Mouse (Mus musculus): ENCODE measurements at regions not wholly inside any gene's neighbourhood (a gene's known extent, or its start where the extent isn't known, plus 50 kb on each side); places are given as distances from the start of the nearest gene placed in this dataset.
A peak's percentile ranks its signal among the peaks of the same experiment; 100 is the strongest.
"Not testable (repeated sequence)": the region's sequence is repeated elsewhere in the genome, so short reads cannot be mapped to it uniquely, and the experiment has no call there.

- peak; percentile 93 to 95 for DNase-seq
Measured at GRCm38 (mm10) chr1:51596935-51597820, 119.0 kb upstream of the Nabp1 start.

DNA sequence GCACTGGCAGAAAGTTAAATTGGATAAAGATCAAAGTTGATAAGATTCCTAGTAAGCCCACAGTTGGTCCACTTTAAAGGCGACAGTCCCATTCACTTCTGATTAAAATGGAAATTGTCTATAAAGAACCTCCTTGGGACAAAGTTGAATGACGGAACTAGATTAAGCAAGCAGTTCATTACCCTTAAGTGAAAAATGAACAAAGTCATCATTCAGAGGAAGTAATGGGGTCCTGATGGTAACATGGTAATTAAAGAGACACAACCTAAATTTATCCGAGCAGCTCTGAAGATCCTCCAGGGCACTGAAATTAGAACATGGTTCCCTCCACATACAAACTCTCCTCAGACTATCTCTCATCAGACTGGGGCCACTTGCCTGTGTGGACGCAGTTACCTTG, 116.4 kb upstream of the Nabp1 start:
- DNase-seq: no peak

DNA sequence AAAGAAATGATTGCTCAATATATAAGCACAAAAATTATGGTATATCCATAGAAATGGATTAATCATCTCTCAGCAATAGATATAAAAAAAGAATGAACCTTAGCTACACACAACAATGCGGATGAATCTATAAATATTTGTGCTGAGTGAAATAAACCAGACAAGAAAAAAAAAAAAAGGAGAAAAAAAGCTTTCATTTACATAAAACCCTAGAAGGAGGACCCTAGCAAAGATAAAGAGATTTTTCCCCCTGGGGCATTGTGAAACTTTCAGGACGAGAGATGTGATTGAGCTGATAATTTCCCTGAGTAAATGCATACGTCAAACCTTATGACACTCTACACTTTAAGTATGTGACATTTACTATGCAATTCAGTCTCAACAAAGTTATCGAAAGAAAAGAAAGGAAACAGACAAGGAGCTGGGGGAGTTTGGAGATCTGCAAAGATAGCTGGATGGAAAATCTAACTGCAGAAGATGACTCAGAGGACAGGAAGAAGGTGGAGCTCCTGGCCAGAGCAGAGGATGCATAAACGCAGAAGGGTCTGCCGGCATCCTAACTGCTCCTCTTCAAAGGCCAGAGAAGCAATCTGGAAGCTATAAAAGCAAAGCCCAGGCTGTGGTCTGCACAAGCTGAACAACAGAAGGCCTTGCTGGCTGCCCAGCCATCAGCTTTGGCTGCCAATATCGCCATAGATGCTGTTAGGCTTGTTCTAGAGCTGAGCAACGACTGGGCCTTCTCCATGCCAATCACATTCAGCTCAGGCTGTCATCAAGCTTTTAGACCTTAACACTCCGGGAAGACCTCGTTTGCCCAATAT, 115.6 kb upstream of the Nabp1 start:
- DNase-seq: peak; percentile 59 to 60

DNA sequence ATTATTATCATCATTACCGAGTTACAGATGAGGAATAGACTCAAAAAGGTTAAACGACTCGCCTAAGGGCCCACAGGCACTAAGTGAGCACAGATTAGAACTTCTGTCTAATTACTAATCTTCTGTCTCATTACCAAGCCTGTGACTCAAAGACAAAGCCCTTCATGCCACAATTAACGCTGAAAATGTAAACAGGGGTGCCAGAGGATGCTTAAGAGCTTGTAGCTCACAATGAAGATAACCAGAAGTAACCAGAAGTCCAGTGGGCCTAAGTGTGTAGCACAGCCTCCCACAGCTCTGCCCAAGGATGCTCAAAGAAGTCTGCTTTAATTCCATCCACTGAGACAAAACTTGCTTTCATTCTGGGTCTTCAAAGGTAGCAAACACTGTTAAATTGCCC, 113.7 kb upstream of the Nabp1 start:
- DNase-seq: no peak

- DNase-seq: no peak
Measured at GRCm38 (mm10) chr1:51590606-51591400, 112.6 kb upstream of the Nabp1 start.

- DNase-seq: no peak
Measured at GRCm38 (mm10) chr1:51584925-51585424, 106.8 kb upstream of the Nabp1 start.

DNA sequence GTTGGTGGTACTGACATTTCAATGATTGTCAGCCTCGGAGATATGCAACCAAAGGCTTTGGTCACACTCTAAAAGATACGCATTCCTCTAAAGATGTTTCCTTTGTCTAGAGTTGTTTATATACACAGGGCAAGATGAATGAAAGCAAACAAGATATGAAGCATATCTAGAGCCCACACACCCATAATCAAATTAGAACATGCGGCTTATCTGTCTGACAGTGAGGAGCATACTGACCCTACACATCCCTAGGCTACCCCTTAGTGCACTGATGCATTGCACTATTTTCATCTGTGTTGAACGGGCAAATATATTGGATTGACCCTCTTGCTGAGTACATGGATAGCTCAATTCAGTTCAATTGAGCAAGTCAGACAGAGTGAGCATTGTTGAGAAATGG, 105.6 kb upstream of the Nabp1 start:
- no peak for DNase-seq

DNA sequence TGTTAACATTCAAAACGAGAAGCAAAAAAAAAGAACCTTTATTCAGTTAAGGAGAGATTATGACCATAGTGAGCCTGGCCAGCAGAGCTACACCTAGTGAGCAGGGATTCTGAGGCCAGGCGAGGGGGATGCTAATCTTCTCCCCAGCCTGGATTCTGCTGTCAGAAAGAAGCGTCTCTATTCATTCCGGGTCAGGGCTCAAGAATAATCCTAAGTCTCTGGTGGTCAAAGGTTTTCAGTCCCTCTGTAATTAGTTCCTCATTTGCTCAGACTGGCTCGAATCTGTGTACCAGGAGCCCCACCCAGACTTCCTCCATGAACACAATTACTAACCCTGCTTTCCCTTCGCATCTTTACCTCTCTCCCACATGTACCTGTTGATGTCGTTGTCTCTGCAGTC, 101.8 kb upstream of the Nabp1 start:
- no peak for DNase-seq

- no peak for DNase-seq
Measured at GRCm38 (mm10) chr1:51577701-51578100, 99.5 kb upstream of the Nabp1 start.

DNA sequence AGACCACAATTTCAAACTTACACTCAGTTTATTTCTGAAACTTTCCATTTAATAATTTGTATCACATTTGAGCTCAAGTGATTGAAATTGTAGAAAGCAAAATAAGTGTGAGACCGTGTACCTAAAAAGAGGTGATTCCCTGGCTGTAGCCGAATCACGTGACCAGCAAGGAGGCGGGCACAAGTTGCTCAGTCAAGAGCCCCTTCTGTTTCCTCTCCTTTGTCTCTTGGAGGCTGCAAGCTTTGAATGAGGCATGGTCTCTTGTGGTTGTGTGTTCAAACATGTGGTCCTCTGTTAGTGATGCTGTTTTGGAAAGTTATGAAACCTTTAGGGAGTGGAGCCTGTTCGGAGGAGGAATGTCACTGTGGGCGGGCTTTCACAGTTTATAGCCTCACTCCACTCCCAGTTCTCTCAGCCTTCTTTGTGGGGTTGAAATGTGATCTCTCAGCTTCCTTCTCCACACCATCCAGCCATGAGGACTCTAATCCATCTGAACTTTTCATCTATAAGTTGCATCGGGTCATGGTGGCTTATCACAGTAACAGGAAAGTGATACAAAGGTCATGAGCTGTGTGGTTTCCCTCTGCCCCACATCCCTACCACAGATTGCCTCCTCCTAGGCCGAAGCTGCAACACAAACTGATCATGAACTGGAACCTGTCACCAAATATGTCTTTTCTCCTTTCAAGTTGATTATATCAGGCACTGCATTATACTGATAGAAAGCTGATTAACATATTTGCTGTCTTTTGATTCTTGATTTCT, 94.3 kb upstream of the Nabp1 start:
- no peak for DNase-seq

- no peak for DNase-seq
Measured at GRCm38 (mm10) chr1:51569625-51570024, 91.4 kb upstream of the Nabp1 start.

DNA sequence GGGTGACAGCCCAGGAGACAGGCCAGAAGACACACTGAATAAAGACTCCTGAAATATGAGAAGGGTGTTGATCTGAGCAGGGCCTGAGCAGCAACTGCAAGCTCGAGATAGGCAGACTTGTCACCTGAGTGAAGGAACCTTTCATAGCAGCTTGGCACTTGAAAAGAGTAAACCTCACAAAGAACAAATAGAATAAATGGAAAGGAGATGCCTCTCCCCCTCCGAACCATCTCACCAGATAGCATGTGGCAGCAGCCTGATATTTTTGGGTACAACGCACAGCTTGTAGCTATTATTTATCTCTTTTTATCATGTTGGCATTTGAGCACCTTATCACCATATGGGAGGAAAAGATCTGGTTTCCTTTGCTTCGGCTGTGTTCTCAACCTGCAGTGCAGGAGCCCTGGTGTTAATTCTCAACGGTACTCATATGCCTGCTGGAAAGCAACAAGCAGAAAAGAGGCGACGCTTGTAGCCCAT, 88.0 kb upstream of the Nabp1 start:
- DNase-seq: no peak

DNA sequence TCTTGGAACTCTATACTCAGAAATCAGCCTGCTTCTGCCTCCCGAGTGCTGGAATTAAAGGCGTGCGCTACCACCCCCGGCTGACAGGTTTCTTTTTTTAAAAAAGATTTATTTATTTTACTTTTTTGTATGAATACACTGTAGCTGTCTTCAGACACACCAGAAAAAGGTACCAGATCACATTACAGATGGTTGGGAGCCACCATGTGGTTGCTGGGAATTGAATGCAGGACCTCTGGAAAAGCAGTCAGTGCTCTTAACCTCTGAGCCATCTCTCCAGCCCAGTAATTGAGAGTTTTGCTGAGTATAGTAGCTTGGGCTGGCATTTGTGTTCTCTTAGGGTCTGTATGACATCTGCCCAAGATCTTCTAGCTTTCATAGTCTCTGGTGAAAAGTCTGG, 78.4 kb upstream of the Nabp1 start:
- not testable (repeated sequence) for DNase-seq

- DNase-seq: no peak
Measured at GRCm38 (mm10) chr1:51553738-51554137, 75.5 kb upstream of the Nabp1 start.

- DNase-seq: no peak
Measured at GRCm38 (mm10) chr1:51551624-51552023, 73.4 kb upstream of the Nabp1 start.

DNA sequence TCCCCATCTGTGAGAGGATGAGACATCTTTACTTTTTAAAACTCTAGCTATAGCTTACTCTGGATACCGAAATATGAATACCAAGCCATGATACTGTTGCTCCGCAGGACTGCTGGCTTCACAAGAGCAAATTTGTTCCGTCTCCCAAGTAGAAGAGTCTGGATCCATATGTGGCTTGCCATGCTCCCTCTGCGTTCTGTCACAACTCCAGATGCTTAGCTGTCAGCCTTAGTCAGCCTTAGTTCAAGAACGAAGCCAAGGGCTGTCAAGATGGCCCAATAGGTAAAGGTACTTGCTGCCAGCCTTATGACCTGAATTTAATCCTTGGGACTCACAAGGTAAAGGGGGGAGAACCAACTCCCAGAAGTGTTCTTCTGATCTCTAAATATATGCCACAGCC, 64.6 kb upstream of the Nabp1 start:
- DNase-seq: peak; percentile 13 to 14

- DNase-seq: peak in 1 of 2 experiments; percentile 28
Measured at GRCm38 (mm10) chr1:51539634-51540033, 61.4 kb upstream of the Nabp1 start.

GRCm38 (mm10) chr1:51538836-51539235, 60.6 kb upstream of the Nabp1 start:
- DNase-seq: no peak

GRCm38 (mm10) chr1:51537765-51538360, 59.6 kb upstream of the Nabp1 start:
- no peak for DNase-seq

GRCm38 (mm10) chr1:51536076-51536475, 57.9 kb upstream of the Nabp1 start:
- DNase-seq: no peak

DNA sequence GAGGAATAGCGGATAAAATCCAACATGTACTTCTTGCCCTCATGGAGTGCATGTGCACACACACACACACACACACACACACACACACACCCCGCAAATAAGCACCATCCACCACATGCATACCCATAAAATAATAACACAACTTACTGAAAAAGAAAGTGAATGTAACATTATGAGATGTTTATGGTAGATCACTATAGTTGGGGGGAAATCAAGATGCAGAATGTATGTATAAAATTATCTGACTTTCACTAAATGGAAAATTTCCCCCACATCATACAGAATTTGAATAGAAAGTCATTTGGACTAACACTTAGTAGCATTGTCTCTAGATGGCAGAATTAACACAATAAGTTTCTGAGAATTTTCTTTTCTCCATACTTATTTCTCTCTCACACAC, 57.2 kb upstream of the Nabp1 start:
- DNase-seq: no peak

DNA sequence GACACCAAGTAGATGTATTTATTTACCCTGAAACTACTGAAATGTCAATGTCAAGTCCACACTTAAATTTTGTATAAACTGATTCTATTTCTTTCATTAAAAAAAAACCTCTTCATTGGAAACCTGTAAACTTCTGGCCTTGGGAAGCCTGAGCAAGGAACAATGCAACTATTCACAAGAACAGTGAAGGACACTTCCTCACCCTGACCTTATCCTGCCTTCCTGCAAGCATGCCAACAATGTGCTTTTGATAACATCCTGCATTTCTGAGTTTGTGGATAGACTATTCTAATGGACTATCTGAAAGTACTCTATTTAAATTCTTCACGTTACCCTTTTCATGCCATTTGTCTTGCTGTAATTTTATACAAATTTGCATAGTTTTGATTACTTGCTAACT, 53.1 kb upstream of the Nabp1 start:
- DNase-seq: no peak
